Mouse (Mus musculus): ENCODE measurements around the gene 1810043G02Rik. TPM values are rescaled to one million over a fixed set of nuclear protein-coding genes. Genes with fewer than 3 reads are reported as not detected.
"Not testable (repeated sequence)": the region's sequence is repeated elsewhere in the genome, so short reads cannot be mapped to it uniquely, and the experiment has no call there.

1810043G02Rik gene
- polyA plus RNA-seq, 1 experiment, result 5.8 TPM

DNA sequence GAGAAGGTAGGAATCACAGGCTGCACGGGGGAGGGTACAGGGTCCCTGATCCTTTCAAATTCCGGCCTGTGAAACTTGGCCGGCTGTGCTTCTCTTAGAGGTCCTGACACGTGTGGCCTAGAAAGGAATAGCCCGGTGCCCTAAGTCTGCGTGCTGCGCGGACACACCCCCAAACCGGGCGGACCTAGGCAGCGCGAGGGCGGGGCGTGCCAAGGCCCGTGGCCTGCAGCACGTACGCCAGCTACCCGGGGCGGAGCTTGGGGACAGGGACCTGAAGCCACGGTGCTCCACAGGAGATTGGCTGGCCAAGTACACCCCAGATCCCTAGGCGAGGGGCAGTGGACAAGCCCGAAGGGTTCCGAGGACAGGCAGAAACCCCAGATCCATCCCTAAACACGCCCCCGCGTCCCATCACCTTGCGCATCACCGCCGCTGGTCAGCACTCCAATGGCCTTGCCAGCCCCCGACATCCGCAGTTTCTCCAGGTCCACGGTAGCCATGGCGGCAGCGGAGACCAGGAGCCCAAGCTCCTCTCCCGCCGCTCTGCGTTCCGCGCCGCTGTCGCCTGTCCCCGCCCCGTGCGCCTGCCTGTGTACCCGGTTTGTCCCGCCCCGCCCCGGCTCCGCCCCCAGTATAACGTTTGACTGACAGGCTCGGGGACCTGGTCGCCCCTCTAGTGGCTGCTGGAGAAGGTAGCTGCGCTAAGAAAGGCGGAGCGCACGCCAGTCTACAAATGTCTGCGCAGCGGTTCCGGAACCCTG is 31.0 kb downstream of the 1810043G02Rik start:
- H3K4me1 ChIP-seq (ENCODE audit: control insufficient read depth, insufficient read depth, low read length), result no peaks in the 10 kb centered on the region
- peak overlapping the region; percentile 95 for H3K27ac ChIP-seq (ENCODE audit: control insufficient read depth, insufficient read depth, low read depth, low read length, poor library complexity)
- H3K4me3 ChIP-seq (replicated peaks; ENCODE audit: control insufficient read depth, low read depth, low read length), result peak overlapping the region; percentile 93
- WGBS, result under 1% methylated on average over 59 of the region's 59 CpGs
- peak; percentile 56; the same call in 1 of the 2 replicates for TF ChIP-seq POLR2A (IDR thresholded peaks at IDR 0.05; ENCODE audit: borderline replicate concordance, control insufficient read depth, low read depth, low read length)
- peak; percentile 61; the same call in 1 of the 2 replicates for TF ChIP-seq CTCF (IDR thresholded peaks at IDR 0.05; ENCODE audit: control insufficient read depth, insufficient read depth, low read length)

GRCm38 (mm10) chr10:78009945-78010293 is 31.6 kb downstream of the 1810043G02Rik start, which contains the start of gene Pfkl:
TSS of gene Pfkl (minus strand) at chr10:78010083.
- Histone ChIP-seq H3K27ac (ENCODE audit: control insufficient read depth, insufficient read depth, low read depth, low read length, poor library complexity) (peak within 1 kb of the TSS; percentile 95), H3K4me1 (ENCODE audit: control insufficient read depth, insufficient read depth, low read length) (no peaks in the 10 kb centered on the region), H3K4me3 (replicated peaks; ENCODE audit: control insufficient read depth, low read depth, low read length) (peak within 1 kb of the TSS; percentile 93)
- TF ChIP-seq CTCF (IDR thresholded peaks at IDR 0.05; ENCODE audit: control insufficient read depth, insufficient read depth, low read length), result no peak
- no peak for TF ChIP-seq POLR2A (IDR thresholded peaks at IDR 0.05; ENCODE audit: borderline replicate concordance, control insufficient read depth, low read depth, low read length)
- under 1% methylated on average over 9 of the region's 9 CpGs for WGBS

DNA sequence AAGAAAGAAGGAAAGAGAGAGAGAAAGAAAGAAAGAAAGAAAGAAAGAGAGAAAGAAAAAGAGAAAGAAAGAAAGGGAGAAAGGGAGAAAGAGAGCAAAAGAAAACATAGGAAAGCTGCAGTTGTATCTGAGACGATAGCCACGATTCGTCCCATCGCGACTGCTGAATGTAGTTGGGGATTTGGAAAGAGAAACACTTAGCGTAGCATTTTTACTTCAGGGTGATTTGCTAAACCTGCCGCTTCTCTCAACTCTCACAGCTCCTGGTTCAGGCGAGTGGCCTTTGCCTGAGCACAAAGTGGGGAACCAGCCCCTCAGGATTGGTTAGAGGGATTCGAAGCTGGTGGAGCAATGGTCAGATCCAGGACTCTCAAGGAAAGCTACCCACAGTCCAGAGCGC is 32.0 kb downstream of the 1810043G02Rik start:
- 7% methylated on average over 10 of the region's 10 CpGs for WGBS
- Histone ChIP-seq H3K4me1 (ENCODE audit: control insufficient read depth, insufficient read depth, low read length) (no peaks in the 10 kb centered on the region), H3K4me3 (replicated peaks; ENCODE audit: control insufficient read depth, low read depth, low read length) (no peak overlapping the region), H3K27ac (ENCODE audit: control insufficient read depth, insufficient read depth, low read depth, low read length, poor library complexity) (no peak overlapping the region)
- no peak for TF ChIP-seq POLR2A (IDR thresholded peaks at IDR 0.05; ENCODE audit: borderline replicate concordance, control insufficient read depth, low read depth, low read length)
- no peak for TF ChIP-seq CTCF (IDR thresholded peaks at IDR 0.05; ENCODE audit: control insufficient read depth, insufficient read depth, low read length)

- WGBS, result 86% methylated on average over 5 of the region's 5 CpGs
- not testable (repeated sequence) for H3K4me3 ChIP-seq (replicated peaks; ENCODE audit: control insufficient read depth, low read depth, low read length); H3K27ac ChIP-seq (ENCODE audit: control insufficient read depth, insufficient read depth, low read depth, low read length, poor library complexity); H3K4me1 ChIP-seq (ENCODE audit: control insufficient read depth, insufficient read depth, low read length)
Measured at GRCm38 (mm10) chr10:78011116-78011515, 32.8 kb downstream of the 1810043G02Rik start.

- Histone ChIP-seq H3K27ac (ENCODE audit: control insufficient read depth, insufficient read depth, low read depth, low read length, poor library complexity) (no peak overlapping the region), H3K4me3 (replicated peaks; ENCODE audit: control insufficient read depth, low read depth, low read length) (no peak overlapping the region), H3K4me1 (ENCODE audit: control insufficient read depth, insufficient read depth, low read length) (peaks cover 2% of the 10 kb centered on the region)
- no peak for TF ChIP-seq CTCF (IDR thresholded peaks at IDR 0.05; ENCODE audit: control insufficient read depth, insufficient read depth, low read length)
- no peak for TF ChIP-seq POLR2A (IDR thresholded peaks at IDR 0.05; ENCODE audit: borderline replicate concordance, control insufficient read depth, low read depth, low read length)
- WGBS, result 82% methylated on average over 18 of the region's 18 CpGs
Measured at GRCm38 (mm10) chr10:78012661-78013495, 34.6 kb downstream of the 1810043G02Rik start.

DNA sequence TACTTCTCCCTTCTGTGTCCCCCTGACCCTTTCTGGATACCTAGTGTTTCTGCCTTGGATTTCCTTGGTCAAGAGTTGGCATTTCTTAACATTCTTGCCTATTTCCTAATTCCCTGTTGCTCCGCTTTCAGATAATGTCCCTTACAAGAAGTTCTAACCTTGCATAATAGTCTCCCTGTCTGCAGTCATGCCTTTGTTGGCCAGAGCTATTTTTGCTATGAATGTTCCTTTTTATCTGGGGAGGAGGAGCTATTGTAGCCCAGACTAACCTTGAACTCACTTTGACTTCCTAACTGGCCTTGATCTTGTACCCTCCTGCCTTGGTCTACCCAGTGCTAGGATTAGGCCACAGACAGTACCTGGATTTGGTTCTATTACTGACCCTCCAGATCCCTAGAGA is 37.2 kb downstream of the 1810043G02Rik start:
- Histone ChIP-seq H3K4me3 (replicated peaks; ENCODE audit: control insufficient read depth, low read depth, low read length) (no peak overlapping the region), H3K27ac (ENCODE audit: control insufficient read depth, insufficient read depth, low read depth, low read length, poor library complexity) (no peak overlapping the region), H3K4me1 (ENCODE audit: control insufficient read depth, insufficient read depth, low read length) (peaks cover 2% of the 10 kb centered on the region)
- 32% methylated on average over 1 of the region's 1 CpGs for WGBS
- TF ChIP-seq CTCF (IDR thresholded peaks at IDR 0.05; ENCODE audit: control insufficient read depth, insufficient read depth, low read length) (no peak), POLR2A (IDR thresholded peaks at IDR 0.05; ENCODE audit: borderline replicate concordance, control insufficient read depth, low read depth, low read length) (no peak)

GRCm38 (mm10) chr10:78016366-78016765 is 38.0 kb downstream of the 1810043G02Rik start:
- WGBS, result 49% methylated on average over 5 of the region's 5 CpGs

DNA sequence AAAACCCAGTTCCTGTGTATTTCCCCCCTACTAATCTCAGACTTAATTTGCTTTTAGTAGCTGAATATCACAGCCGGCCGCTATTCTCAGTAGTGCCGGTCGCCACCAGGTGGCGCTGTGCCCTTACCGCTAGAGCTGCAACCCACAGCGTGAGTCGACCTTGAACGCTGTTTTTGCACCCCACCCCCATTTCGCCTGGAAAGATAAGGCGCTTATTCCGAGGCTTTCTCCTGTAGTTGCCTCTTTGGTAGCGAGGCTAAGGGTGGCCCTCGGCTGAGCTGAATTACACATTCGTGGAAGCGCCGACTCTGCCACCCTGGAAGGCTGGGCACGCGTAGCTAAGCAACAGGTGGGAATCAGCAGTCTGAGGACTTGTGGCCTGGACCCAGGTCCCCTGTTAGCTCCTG is 40.5 kb downstream of the 1810043G02Rik start:
- TF ChIP-seq CTCF (IDR thresholded peaks at IDR 0.05; ENCODE audit: control insufficient read depth, insufficient read depth, low read length) (peak; percentile 98), POLR2A (IDR thresholded peaks at IDR 0.05; ENCODE audit: borderline replicate concordance, control insufficient read depth, low read depth, low read length) (peak; percentile 29; the same call in 1 of the 2 replicates)
- WGBS, result 18% methylated on average over 19 of the region's 19 CpGs
- H3K4me3 ChIP-seq (replicated peaks; ENCODE audit: control insufficient read depth, low read depth, low read length), result no peak overlapping the region
- peaks cover 2% of the 10 kb centered on the region for H3K4me1 ChIP-seq (ENCODE audit: control insufficient read depth, insufficient read depth, low read length)
- no peak overlapping the region for H3K27ac ChIP-seq (ENCODE audit: control insufficient read depth, insufficient read depth, low read depth, low read length, poor library complexity)

More at GRCm38 (mm10) chr10:78016366-78016765, 38.0 kb downstream of the 1810043G02Rik start:
- TF ChIP-seq CTCF (IDR thresholded peaks at IDR 0.05; ENCODE audit: control insufficient read depth, insufficient read depth, low read length) (no peak), POLR2A (IDR thresholded peaks at IDR 0.05; ENCODE audit: borderline replicate concordance, control insufficient read depth, low read depth, low read length) (no peak)
- H3K4me3 ChIP-seq (replicated peaks; ENCODE audit: control insufficient read depth, low read depth, low read length), result no peak overlapping the region
- no peak overlapping the region for H3K27ac ChIP-seq (ENCODE audit: control insufficient read depth, insufficient read depth, low read depth, low read length, poor library complexity)
- peaks cover 2% of the 10 kb centered on the region for H3K4me1 ChIP-seq (ENCODE audit: control insufficient read depth, insufficient read depth, low read length)

Measured in bone marrow, adult 2 months (tissue).